Mouse (Mus musculus) hindbrain, embryonic 15.5 days (tissue): ENCODE measurements around the gene Ccdc187. TPM values are rescaled to one million over a fixed set of nuclear protein-coding genes. Genes with fewer than 3 reads are reported as not detected.

Source experiments
- ATAC-seq: fragments of 200-750 bp; cut with Nextera tagmentation; 2 replicates; pipeline ENCODE4 v1.8.0; 2017; ENCODE audit warnings: low read depth, moderate number of reproducible peaks, moderate TSS enrichment; ENCODE audit not compliant: low FRiP score
- H3K27ac ChIP-seq: fragments of 300-500 bp; sonication (generic); replicated peaks from 2 replicates; pipeline ENCODE4 v1.5.1; 2015; ENCODE audit warnings: mild to moderate bottlenecking, inconsistent platforms
- H3K27me3 ChIP-seq: fragments of 300-500 bp; sonication (generic); 2 replicates; pipeline ENCODE4 v1.6.1; 2015; ENCODE audit warnings: control low read depth, inconsistent platforms
- H3K36me3 ChIP-seq: fragments of 300-500 bp; sonication (generic); 2 replicates; pipeline ENCODE4 v1.6.1; 2015; ENCODE audit warnings: control low read depth, inconsistent platforms
- H3K4me1 ChIP-seq: fragments of 300-500 bp; sonication (generic); replicated peaks from 2 replicates; pipeline ENCODE4 v1.6.1; 2015; ENCODE audit warnings: control low read depth, inconsistent platforms
- H3K4me2 ChIP-seq: fragments of 300-500 bp; sonication (generic); 2 replicates; pipeline ENCODE4 v1.6.1; 2015; ENCODE audit warnings: moderate library complexity, mild to moderate bottlenecking, inconsistent platforms
- H3K4me3 ChIP-seq: fragments of 300-500 bp; sonication (generic); 2 replicates; pipeline ENCODE4 v1.5.1; 2015; ENCODE audit warnings: mild to moderate bottlenecking, inconsistent platforms
- H3K9ac ChIP-seq: fragments of 300-500 bp; sonication (generic); 2 replicates; pipeline ENCODE4 v1.6.1; 2015; ENCODE audit warnings: inconsistent platforms
- H3K9me3 ChIP-seq: fragments of 300-500 bp; sonication (generic); 2 replicates; pipeline ENCODE4 v1.6.1; 2016; ENCODE audit warnings: control low read depth, inconsistent platforms
- WGBS: fragments of 180-500 bp; shearing (Covaris S2); methylation state at CpG from one replicate; pipeline ENCODE4 v1.1.7; 2015; 5-methylcytosine and 5-hydroxymethylcytosine counted together
- polyA plus RNA-seq: library from polyadenylated mRNA; unstranded; fragments of >200 nt; fragmentation: Nextera tagmentation; extraction: Ambion mirVana; gene quantifications from 2 replicates; pipeline ENCODE4 v1.2.1, GENCODE M21; 2015

The Ccdc187 gene
- polyA plus RNA-seq, 1 experiment from 2014 or later, result 0.16 TPM

- Histone ChIP-seq H3K4me3 (no peak overlapping the region), H3K27me3 (no peaks in the 10 kb centered on the region), H3K4me2 (no peak overlapping the region), H3K9ac (no peak overlapping the region), H3K27ac (no peak overlapping the region), H3K36me3 (no peaks in the 10 kb centered on the region), H3K9me3 (no peaks in the 10 kb centered on the region), H3K4me1 (no peaks in the 10 kb centered on the region)
- 71% methylated on average over 4 of the region's 4 CpGs for WGBS
- ATAC-seq, result no peak
Measured at GRCm38 (mm10) chr2:26264646-26265045, 29.7 kb downstream of the Ccdc187 start.

- no peak overlapping the region for H3K9ac ChIP-seq
- no peaks in the 10 kb centered on the region for H3K9me3 ChIP-seq
- no peaks in the 10 kb centered on the region for H3K36me3 ChIP-seq
- no peak for ATAC-seq
- WGBS, result 85% methylated on average over 16 of the region's 16 CpGs
- no peak overlapping the region for H3K4me2 ChIP-seq
- no peaks in the 10 kb centered on the region for H3K4me1 ChIP-seq
- no peaks in the 10 kb centered on the region for H3K27me3 ChIP-seq
- H3K4me3 ChIP-seq, result no peak overlapping the region
- H3K27ac ChIP-seq, result no peak overlapping the region
Measured at GRCm38 (mm10) chr2:26257315-26258096, 36.9 kb downstream of the Ccdc187 start.

GRCm38 (mm10) chr2:26254816-26255215, 39.5 kb downstream of the Ccdc187 start:
- Histone ChIP-seq H3K9me3 (no peaks in the 10 kb centered on the region), H3K4me2 (no peak overlapping the region), H3K27me3 (no peaks in the 10 kb centered on the region), H3K9ac (no peak overlapping the region), H3K27ac (no peak overlapping the region), H3K4me1 (no peaks in the 10 kb centered on the region), H3K4me3 (no peak overlapping the region), H3K36me3 (no peaks in the 10 kb centered on the region)
- no peak for ATAC-seq
- 40% methylated on average over 4 of the region's 4 CpGs for WGBS

- Histone ChIP-seq H3K4me3 (no peak overlapping the region), H3K9ac (no peak overlapping the region), H3K9me3 (no peaks in the 10 kb centered on the region), H3K27ac (no peak overlapping the region), H3K4me1 (no peaks in the 10 kb centered on the region), H3K4me2 (no peak overlapping the region), H3K36me3 (no peaks in the 10 kb centered on the region), H3K27me3 (no peaks in the 10 kb centered on the region)
- ATAC-seq, result no peak
- WGBS, result 60% methylated on average over 8 of the region's 8 CpGs
Measured at GRCm38 (mm10) chr2:26252514-26253206, 41.7 kb downstream of the Ccdc187 start.

GRCm38 (mm10) chr2:26247531-26247930, 46.8 kb downstream of the Ccdc187 start:
- no peak overlapping the region for H3K4me3 ChIP-seq
- H3K9ac ChIP-seq, result no peak overlapping the region
- H3K4me2 ChIP-seq, result no peak overlapping the region
- H3K36me3 ChIP-seq, result no peaks in the 10 kb centered on the region
- 64% methylated on average over 3 of the region's 3 CpGs for WGBS
- no peak for ATAC-seq
- no peaks in the 10 kb centered on the region for H3K4me1 ChIP-seq
- no peaks in the 10 kb centered on the region for H3K9me3 ChIP-seq
- no peak overlapping the region for H3K27ac ChIP-seq
- H3K27me3 ChIP-seq, result no peaks in the 10 kb centered on the region

- Histone ChIP-seq H3K4me2 (no peak overlapping the region), H3K27me3 (no peaks in the 10 kb centered on the region), H3K4me3 (no peak overlapping the region), H3K9me3 (no peaks in the 10 kb centered on the region), H3K4me1 (peaks cover 14% of the 10 kb centered on the region), H3K36me3 (no peaks in the 10 kb centered on the region), H3K27ac (no peak overlapping the region), H3K9ac (no peak overlapping the region)
- WGBS, result 55% methylated on average over 3 of the region's 3 CpGs
- no peak for ATAC-seq
Measured at GRCm38 (mm10) chr2:26240841-26241240, 53.5 kb downstream of the Ccdc187 start.

GRCm38 (mm10) chr2:26240330-26240729, 54.0 kb downstream of the Ccdc187 start:
- H3K27me3 ChIP-seq, result no peaks in the 10 kb centered on the region
- 61% methylated on average over 9 of the region's 9 CpGs for WGBS
- no peak overlapping the region for H3K27ac ChIP-seq
- H3K36me3 ChIP-seq, result no peaks in the 10 kb centered on the region
- H3K4me1 ChIP-seq, result peaks cover 20% of the 10 kb centered on the region
- ATAC-seq, result no peak
- H3K4me3 ChIP-seq, result no peak overlapping the region
- H3K9ac ChIP-seq, result peak overlapping the region; percentile 8; the same call in 1 of the 2 replicates
- no peak overlapping the region for H3K4me2 ChIP-seq
- no peaks in the 10 kb centered on the region for H3K9me3 ChIP-seq

- peak; percentile 88 for ATAC-seq
- 1% methylated on average over 36 of the region's 36 CpGs for WGBS
- Histone ChIP-seq H3K4me1 (peaks cover 28% of the 10 kb centered on the region), H3K9me3 (no peaks in the 10 kb centered on the region), H3K27me3 (no peaks in the 10 kb centered on the region), H3K27ac (peak within 1 kb of the TSS; percentile 85), H3K9ac (peak within 1 kb of the TSS; percentile 87), H3K4me2 (peak within 1 kb of the TSS; percentile 90), H3K36me3 (no peaks in the 10 kb centered on the region), H3K4me3 (peak within 1 kb of the TSS; percentile 95)
Measured at GRCm38 (mm10) chr2:26237290-26237782, 57.0 kb downstream of the Ccdc187 start, which contains the start of gene Qsox2. Gene Qsox2 (minus strand): TSS chr2:26237525.

- peak overlapping the region; percentile 90 for H3K4me2 ChIP-seq
- H3K36me3 ChIP-seq, result no peaks in the 10 kb centered on the region
- H3K4me1 ChIP-seq, result peaks cover 28% of the 10 kb centered on the region
- peak; percentile 73 for ATAC-seq
- H3K9ac ChIP-seq, result peak overlapping the region; percentile 87
- H3K9me3 ChIP-seq, result no peaks in the 10 kb centered on the region
- WGBS, result under 1% methylated on average over 51 of the region's 51 CpGs
- no peaks in the 10 kb centered on the region for H3K27me3 ChIP-seq
- H3K27ac ChIP-seq, result peak overlapping the region; percentile 85
- H3K4me3 ChIP-seq, result peak overlapping the region; percentile 95
Measured at GRCm38 (mm10) chr2:26236681-26237289, 57.6 kb downstream of the Ccdc187 start.

- Histone ChIP-seq H3K4me1 (peaks cover 23% of the 10 kb centered on the region), H3K36me3 (no peaks in the 10 kb centered on the region), H3K27ac (no peak overlapping the region), H3K4me3 (no peak overlapping the region), H3K27me3 (no peaks in the 10 kb centered on the region), H3K9me3 (no peaks in the 10 kb centered on the region), H3K4me2 (no peak overlapping the region), H3K9ac (no peak overlapping the region)
- ATAC-seq, result no peak
- 87% methylated on average over 2 of the region's 2 CpGs for WGBS
Measured at GRCm38 (mm10) chr2:26234771-26235170, 59.6 kb downstream of the Ccdc187 start.

GRCm38 (mm10) chr2:26234253-26234652, 60.1 kb downstream of the Ccdc187 start:
- no peak for ATAC-seq
- no peaks in the 10 kb centered on the region for H3K9me3 ChIP-seq
- H3K4me1 ChIP-seq, result peaks cover 23% of the 10 kb centered on the region
- 80% methylated on average over 5 of the region's 5 CpGs for WGBS
- H3K36me3 ChIP-seq, result no peaks in the 10 kb centered on the region
- no peak overlapping the region for H3K4me3 ChIP-seq
- no peaks in the 10 kb centered on the region for H3K27me3 ChIP-seq
- no peak overlapping the region for H3K4me2 ChIP-seq
- no peak overlapping the region for H3K9ac ChIP-seq
- no peak overlapping the region for H3K27ac ChIP-seq

- Histone ChIP-seq H3K4me1 (peaks cover 19% of the 10 kb centered on the region), H3K36me3 (no peaks in the 10 kb centered on the region; the same call in 1 of the 2 replicates), H3K4me2 (no peak overlapping the region), H3K27ac (no peak overlapping the region), H3K9ac (no peak overlapping the region), H3K4me3 (no peak overlapping the region), H3K9me3 (no peaks in the 10 kb centered on the region), H3K27me3 (no peaks in the 10 kb centered on the region)
- ATAC-seq, result no peak
- 82% methylated on average over 3 of the region's 3 CpGs for WGBS
Measured at GRCm38 (mm10) chr2:26231366-26231765, 63.0 kb downstream of the Ccdc187 start.
